ENCODE assay signal across 8 mouse cellular contexts in genomic region chr11:8664797-8665196, GRCm38 (mm10). TPM values are rescaled to one million over a fixed set of nuclear protein-coding genes. Genes with fewer than 3 reads are reported as not detected.
A peak's percentile ranks its signal among the peaks of the same experiment; 100 is the strongest.
DNase-seq lines count a peak whose midpoint lies in the region; ATAC-seq and TF ChIP-seq lines count a peak whose summit lies in the region.

No protein-coding gene starts in this region.

- peaks cover 53% of the 10 kb centered on the region for H3K79me2 ChIP-seq in C2C12 (ENCODE audit: control insufficient read depth, insufficient read depth)

- no peaks in the 10 kb centered on the region for H3K36me3 ChIP-seq in heart, embryonic 10.5 days
- peaks cover 16% of the 10 kb centered on the region for H3K36me3 ChIP-seq in C2C12 (ENCODE audit: control insufficient read depth, insufficient read depth)
- no peaks in the 10 kb centered on the region for H3K36me3 ChIP-seq in forebrain, embryonic 14.5 days (ENCODE audit: control insufficient read depth, insufficient read depth, low read length)
- H3K36me3 ChIP-seq in liver, embryonic 14.5 days (replicated peaks; ENCODE audit: control insufficient read depth, insufficient read depth, low read depth): no peaks in the 10 kb centered on the region

- peaks cover 19% of the 10 kb centered on the region for H3K27me3 ChIP-seq in heart, embryonic 10.5 days (ENCODE audit: insufficient read depth, poor library complexity, severe bottlenecking)
- no peaks in the 10 kb centered on the region for H3K27me3 ChIP-seq in C2C12 (ENCODE audit: control insufficient read depth, insufficient read depth, insufficient read length)
- H3K27me3 ChIP-seq in forebrain, embryonic 14.5 days (replicated peaks; ENCODE audit: control insufficient read depth, insufficient read depth, low read length): 0 out of 2 replicates have a peak, but pooled peaks cover 9% of the 10 kb centered on the region
- peaks cover 11% of the 10 kb centered on the region for H3K27me3 ChIP-seq in liver, embryonic 14.5 days (ENCODE audit: control insufficient read depth, insufficient read depth, low read length)

- peak overlapping the region; percentile 95 for H3K27ac ChIP-seq in heart, embryonic 10.5 days
- H3K27ac ChIP-seq in forebrain, embryonic 14.5 days (ENCODE audit: low read depth, low read length): no peak overlapping the region
- no peak overlapping the region for H3K27ac ChIP-seq in liver, embryonic 14.5 days

- WGBS in heart, embryonic 10.5 days: 49% methylated on average over 5 of the region's 5 CpGs
- WGBS in forebrain, embryonic 14.5 days: 40% methylated on average over 5 of the region's 5 CpGs
- 42% methylated on average over 5 of the region's 5 CpGs for WGBS in liver, embryonic 14.5 days (ENCODE audit: insufficient replicate concordance)

- H3ac ChIP-seq in C2C12 (ENCODE audit: control insufficient read depth, insufficient read length, low read depth): no peak overlapping the region

- peak overlapping the region; percentile 88 for H3K4me3 ChIP-seq in heart, embryonic 10.5 days
- H3K4me3 ChIP-seq in C2C12 (ENCODE audit: insufficient read depth, poor library complexity, severe bottlenecking): peak overlapping the region; percentile 91
- H3K4me3 ChIP-seq in forebrain, embryonic 14.5 days (ENCODE audit: low read depth, low read length): peak overlapping the region; percentile 64
- peak overlapping the region in 1 of 2 experiments; percentile 59; a peak in 2 of 4 replicates for H3K4me3 ChIP-seq in liver, embryonic 14.5 days (ENCODE audit: insufficient read depth in 1 of 2, low read depth in 2 of 2, low read length in 2 of 2)

- peaks cover 30% of the 10 kb centered on the region for H3K4me1 ChIP-seq in heart, embryonic 10.5 days
- H3K4me1 ChIP-seq in forebrain, embryonic 14.5 days (ENCODE audit: control insufficient read depth, insufficient read depth, low read length): peaks cover 2% of the 10 kb centered on the region; the same call in 1 of the 2 replicates
- 0 out of 4 replicates have a peak, but pooled peaks cover 0 to 3% of the 10 kb centered on the region in 2 experiments for H3K4me1 ChIP-seq in liver, embryonic 14.5 days (replicated peaks; ENCODE audit: control insufficient read depth in 2 of 2, insufficient read depth in 2 of 2, low read length in 1 of 2)

- no peak for DNase-seq in heart, embryonic 10.5 days (ENCODE audit: low spot score)
- DNase-seq in heart, postnatal 25 days (ENCODE audit: low spot score): no peak
- DNase-seq in forebrain, embryonic 14.5 days (ENCODE audit: low spot score): peak; percentile 23
- DNase-seq in liver, embryonic 14.5 days (ENCODE audit: low read depth in 3 of 3, low spot score in 3 of 3): no peak
- no peak for DNase-seq in urinary bladder, postnatal 25 days (ENCODE audit: low spot score)
- DNase-seq in cerebellum, adult 11 months: no peak
- DNase-seq in urinary bladder, postnatal 14 days (ENCODE audit: low spot score): no peak

- intact Hi-C loops in heart, postnatal 25 days (cut with DNase I): loop anchor here (5.0 kb wide), 3 partner anchors 42 to 127 kb away; no protein-coding TSS in a partner anchor

- peaks cover 41% of the 10 kb centered on the region for H3K79me3 ChIP-seq in C2C12 (ENCODE audit: low read depth)

- no peaks in the 10 kb centered on the region for H3K9me3 ChIP-seq in heart, embryonic 10.5 days
- no peaks in the 10 kb centered on the region for H3K9me3 ChIP-seq in forebrain, embryonic 14.5 days (replicated peaks; ENCODE audit: control insufficient read depth, low read length)
- H3K9me3 ChIP-seq in liver, embryonic 14.5 days (ENCODE audit: control insufficient read depth, low read length): no peaks in the 10 kb centered on the region

- TF ChIP-seq EP300 in liver, embryonic 14.5 days (IDR thresholded peaks at IDR 0.05; ENCODE audit: low read depth): no peak

- H3K4me2 ChIP-seq in forebrain, embryonic 14.5 days (ENCODE audit: low read length): peak overlapping the region; percentile 97
- H3K4me2 ChIP-seq in liver, embryonic 14.5 days (ENCODE audit: low read depth): peak overlapping the region; percentile 77

- ATAC-seq in forebrain, embryonic 14.5 days: no peak
- no peak for ATAC-seq in liver, embryonic 14.5 days (ENCODE audit: insufficient read depth)

- TF ChIP-seq CTCF in C2C12 (IDR thresholded peaks at IDR 0.05; ENCODE audit: control insufficient read depth, insufficient read depth, insufficient read length): no peak
- TF ChIP-seq CTCF in liver, embryonic 14.5 days (IDR thresholded peaks at IDR 0.05; ENCODE audit: low read depth): no peak

- H3K9ac ChIP-seq in forebrain, embryonic 14.5 days (ENCODE audit: low read length): peak overlapping the region; percentile 85
- no peak overlapping the region for H3K9ac ChIP-seq in liver, embryonic 14.5 days (replicated peaks)

TF ChIP-seq in C2C12, 6 proteins besides CTCF, POLR2A, EP300 and RAD21:
- no peak for TF ChIP-seq CEBPB (IDR thresholded peaks at IDR 0.05; ENCODE audit: low read depth)
- no peak for TF ChIP-seq USF1 (IDR thresholded peaks at IDR 0.05; ENCODE audit: low read depth)
- TF ChIP-seq MAX (IDR thresholded peaks at IDR 0.05): no peak
- no peak for TF ChIP-seq MYOG (IDR thresholded peaks at IDR 0.05; ENCODE audit: control insufficient read depth, extremely low read depth, insufficient read length)
- no peak for TF ChIP-seq FOSL1 (IDR thresholded peaks at IDR 0.05; ENCODE audit: insufficient read depth, low read length, poor library complexity, severe bottlenecking)
- TF ChIP-seq MYOD1 (IDR thresholded peaks at IDR 0.05; ENCODE audit: control insufficient read depth, insufficient read length, low read depth): no peak
TF ChIP-seq in C2C12: peak in this region for 0.

RNA-seq across cellular contexts. Expression of gene Tns3, which starts 0.5 kb away (rescaled TPM):
- 12.7 and 17.0 TPM in 2 replicates for polyA plus RNA-seq in heart, embryonic 10.5 days (2016; fragmentation: Nextera tagmentation; extraction: Ambion mirVana)
- 10 to 100 TPM; 21.2 to 21.4 TPM for total RNA-seq in heart, postnatal 25 days (2021)
- 57.4 TPM for polyA plus RNA-seq in C2C12 (2012; fragmentation: generic; extraction: Trizol)
- polyA plus RNA-seq in forebrain, embryonic 14.5 days (2014; fragmentation: Nextera tagmentation; extraction: Ambion mirVana): 4.4 and 5.2 TPM in 2 replicates
- polyA plus RNA-seq in liver, embryonic 14.5 days (2012; rRNA removed): 3.0 and 3.4 TPM in 2 replicates
- polyA plus RNA-seq in liver, embryonic 14.5 days (2014; fragmentation: Nextera tagmentation; extraction: Ambion mirVana): 2.0 TPM in 2 replicates
